8 mouse cellular contexts compared by ENCODE assay signal in genomic region chr3:90465686-90466310, GRCm38 (mm10). TPM values are rescaled to one million over a fixed set of nuclear protein-coding genes. Genes with fewer than 3 reads are reported as not detected.
DNase-seq lines count a peak whose midpoint lies in the region; ATAC-seq and TF ChIP-seq lines count a peak whose summit lies in the region.

TSS of gene Npr1 (minus strand) at chr3:90465866.

- H3K4me1 ChIP-seq in neural tube, embryonic 14.5 days (ENCODE audit: control insufficient read depth, insufficient read depth, low read length) = 0 out of 2 replicates have a peak, but pooled peaks cover 2% of the 10 kb centered on the region

- no peak within 1 kb of the TSS for H3K27ac ChIP-seq in left cerebral cortex, adult 2 months
- H3K27ac ChIP-seq in neural tube, embryonic 14.5 days (ENCODE audit: low read depth, low read length) = no peak within 1 kb of the TSS

- no peak for DNase-seq in left cerebral cortex, adult 2 months (ENCODE audit: extremely low spot score in 1 of 2, low spot score in 2 of 2)
- no peak for DNase-seq in left cerebral cortex, postnatal 25 days (ENCODE audit: low spot score in 2 of 2)
- DNase-seq in embryo, embryonic 10.5 days (ENCODE audit: low spot score) = peak; percentile 61
- DNase-seq in heart, adult 8-10 months (ENCODE audit: low spot score) = peak; percentile 44
- DNase-seq in kidney, adult 11 months = peak; percentile 53
- peak; percentile 73 to 80 for DNase-seq in lung, adult 18-20 months

- peak within 1 kb of the TSS; percentile 87 for H3K4me2 ChIP-seq in neural tube, embryonic 14.5 days (ENCODE audit: low read depth, low read length)

- TF ChIP-seq CTCF in left cerebral cortex, adult 2 months (IDR thresholded peaks at IDR 0.05) = no peak

- under 1% methylated on average over 23 of the region's 49 CpGs for WGBS in neural tube, embryonic 14.5 days

- H3K4me3 ChIP-seq in left cerebral cortex, adult 2 months = peak within 1 kb of the TSS; percentile 52
- peak within 1 kb of the TSS; percentile 56 for H3K4me3 ChIP-seq in neural tube, embryonic 14.5 days (ENCODE audit: low read depth, low read length)

- no peaks in the 10 kb centered on the region for H3K9me3 ChIP-seq in neural tube, embryonic 14.5 days (ENCODE audit: control insufficient read depth, low read length)

- H3K9ac ChIP-seq in neural tube, embryonic 14.5 days (replicated peaks; ENCODE audit: low read depth, low read length) = peak within 1 kb of the TSS; percentile 46

- no peaks in the 10 kb centered on the region for H3K36me3 ChIP-seq in neural tube, embryonic 14.5 days (ENCODE audit: control insufficient read depth, insufficient read depth, low read length)

- intact Hi-C loops in left cerebral cortex, adult 2 months (cut with DNase I) = loop anchor here (1.0 kb wide), 1 partner anchor 53 kb away; no protein-coding TSS in a partner anchor
- intact Hi-C loops in left cerebral cortex, postnatal 25 days (cut with DNase I) = loop anchor here (1.0 to 5.0 kb wide), 2 partner anchors 33 to 53 kb away; partner anchors contain the start of gene Ints3

- peak; percentile 59; the same call in 1 of the 2 replicates for ATAC-seq in neural tube, embryonic 14.5 days (ENCODE audit: low read depth)
- no peak for ATAC-seq in activated CD4-positive, CD25-positive, alpha-beta regulatory T cell, adult 4 months

- H3K27me3 ChIP-seq in neural tube, embryonic 14.5 days (ENCODE audit: control insufficient read depth, insufficient read depth, low read length) = peaks cover 20% of the 10 kb centered on the region

RNA-seq across cellular contexts. Expression of gene Npr1, which starts in this region (rescaled TPM):
- 1 to 10 TPM; 3.3 TPM for total RNA-seq in left cerebral cortex, adult 2 months (2021)
- 1 to 10 TPM; 3.0 to 3.1 TPM for total RNA-seq in left cerebral cortex, postnatal 25 days (2021)
- total RNA-seq in heart, adult 8-10 months (2022) = 10 to 100 TPM; 15.1 to 17.3 (median 16.7) TPM
- 1.4 and 4.0 TPM in 2 replicates for polyA plus RNA-seq in neural tube, embryonic 14.5 days (2014; fragmentation: Nextera tagmentation; extraction: Ambion mirVana)
- not detected for polyA plus RNA-seq in activated CD4-positive, CD25-positive, alpha-beta regulatory T cell, adult 4 months (2017; shearing (Covaris generic))

Comparison
In these comparisons a context has a peak if more than half of its experiments do, and no peak if none do; other contexts are left out.
1. DNase-seq: peak in embryo, embryonic 10.5 days (single experiment), heart, adult 8-10 months (single experiment), kidney, adult 11 months (single experiment) and lung, adult 18-20 months (2 of 2); none in left cerebral cortex, adult 2 months (0 of 2) and left cerebral cortex, postnatal 25 days (0 of 2).